Mouse (Mus musculus): ENCODE measurements around the gene Tspan8. TPM values are rescaled to one million over a fixed set of nuclear protein-coding genes. Genes with fewer than 3 reads are reported as not detected.

Gene Tspan8
- polyA plus RNA-seq, 1 experiment from 2014 or later: 4.3 TPM

- Histone ChIP-seq H3K4me2 (no peak overlapping the region), H3K4me3 (ENCODE audit: low read depth, low read length) (no peak overlapping the region), H3K9me3 (replicated peaks; ENCODE audit: control insufficient read depth, low read length) (no peaks in the 10 kb centered on the region), H3K36me3 (ENCODE audit: control insufficient read depth, insufficient read depth, low read length) (no peaks in the 10 kb centered on the region), H3K27me3 (ENCODE audit: control insufficient read depth, insufficient read depth, low read length) (no peaks in the 10 kb centered on the region), H3K4me1 (ENCODE audit: control insufficient read depth, insufficient read depth, low read length) (no peaks in the 10 kb centered on the region), H3K27ac (ENCODE audit: low read depth, low read length) (no peak overlapping the region), H3K9ac (ENCODE audit: low read depth, low read length) (no peak overlapping the region)
- no peak for ATAC-seq (replicated peaks; ENCODE audit: insufficient number of reproducible peaks, low FRiP score, low TSS enrichment)
- 58% methylated on average over 5 of the region's 5 CpGs for WGBS (ENCODE audit: insufficient replicate concordance)
These were observed 45.3 kb downstream of the Tspan8 start for GRCm38 (mm10) chr10:115861967-115862366.

GRCm38 (mm10) chr10:115882757-115883156 lies 66.1 kb downstream of the Tspan8 start:
- Histone ChIP-seq H3K4me1 (ENCODE audit: control insufficient read depth, insufficient read depth, low read length) (no peaks in the 10 kb centered on the region), H3K9me3 (replicated peaks; ENCODE audit: control insufficient read depth, low read length) (no peaks in the 10 kb centered on the region), H3K4me2 (no peak overlapping the region), H3K4me3 (ENCODE audit: low read depth, low read length) (no peak overlapping the region), H3K27ac (ENCODE audit: low read depth, low read length) (no peak overlapping the region), H3K9ac (ENCODE audit: low read depth, low read length) (no peak overlapping the region), H3K36me3 (ENCODE audit: control insufficient read depth, insufficient read depth, low read length) (no peaks in the 10 kb centered on the region), H3K27me3 (ENCODE audit: control insufficient read depth, insufficient read depth, low read length) (no peaks in the 10 kb centered on the region)
- no peak for ATAC-seq (replicated peaks; ENCODE audit: insufficient number of reproducible peaks, low FRiP score, low TSS enrichment)
- 76% methylated on average over 5 of the region's 5 CpGs for WGBS (ENCODE audit: insufficient replicate concordance)

DNA sequence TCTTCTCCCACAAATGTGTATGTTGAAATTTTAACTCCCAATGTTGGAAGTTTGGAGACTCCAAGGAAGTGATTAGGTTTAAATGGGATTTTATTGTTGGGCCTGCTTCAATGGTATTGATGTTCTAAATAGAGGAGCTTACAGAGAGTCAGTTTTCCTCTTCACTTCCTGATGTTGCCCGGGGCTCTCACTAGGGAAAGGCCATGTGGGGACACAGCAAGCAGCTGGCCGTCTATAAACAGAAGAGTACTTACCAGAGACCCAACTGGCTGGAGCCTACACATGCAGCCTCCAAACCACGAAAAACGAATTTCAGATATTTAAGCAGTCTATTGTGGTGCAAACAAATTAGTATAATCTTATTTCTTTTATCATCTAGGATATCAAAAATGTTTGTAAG lies 75.3 kb downstream of the Tspan8 start:
- Histone ChIP-seq H3K4me1 (ENCODE audit: control insufficient read depth, insufficient read depth, low read length) (no peaks in the 10 kb centered on the region), H3K9me3 (replicated peaks; ENCODE audit: control insufficient read depth, low read length) (no peaks in the 10 kb centered on the region), H3K36me3 (ENCODE audit: control insufficient read depth, insufficient read depth, low read length) (no peaks in the 10 kb centered on the region), H3K27ac (ENCODE audit: low read depth, low read length) (no peak overlapping the region), H3K9ac (ENCODE audit: low read depth, low read length) (no peak overlapping the region), H3K4me3 (ENCODE audit: low read depth, low read length) (no peak overlapping the region), H3K27me3 (ENCODE audit: control insufficient read depth, insufficient read depth, low read length) (no peaks in the 10 kb centered on the region), H3K4me2 (no peak overlapping the region)
- WGBS (ENCODE audit: insufficient replicate concordance): 59% methylated on average over 4 of the region's 4 CpGs
- ATAC-seq (replicated peaks; ENCODE audit: insufficient number of reproducible peaks, low FRiP score, low TSS enrichment): no peak

GRCm38 (mm10) chr10:115892973-115893372 lies 76.3 kb downstream of the Tspan8 start:
- no peaks in the 10 kb centered on the region for H3K27me3 ChIP-seq (ENCODE audit: control insufficient read depth, insufficient read depth, low read length)
- no peak overlapping the region for H3K4me3 ChIP-seq (ENCODE audit: low read depth, low read length)
- H3K36me3 ChIP-seq (ENCODE audit: control insufficient read depth, insufficient read depth, low read length): no peaks in the 10 kb centered on the region
- 57% methylated on average over 6 of the region's 6 CpGs for WGBS (ENCODE audit: insufficient replicate concordance)
- H3K4me1 ChIP-seq (ENCODE audit: control insufficient read depth, insufficient read depth, low read length): no peaks in the 10 kb centered on the region
- H3K9ac ChIP-seq (ENCODE audit: low read depth, low read length): no peak overlapping the region
- H3K4me2 ChIP-seq: no peak overlapping the region
- H3K9me3 ChIP-seq (replicated peaks; ENCODE audit: control insufficient read depth, low read length): no peaks in the 10 kb centered on the region
- ATAC-seq (replicated peaks; ENCODE audit: insufficient number of reproducible peaks, low FRiP score, low TSS enrichment): no peak
- H3K27ac ChIP-seq (ENCODE audit: low read depth, low read length): no peak overlapping the region

- H3K27ac ChIP-seq (ENCODE audit: low read depth, low read length): no peak overlapping the region
- no peaks in the 10 kb centered on the region for H3K36me3 ChIP-seq (ENCODE audit: control insufficient read depth, insufficient read depth, low read length)
- H3K9ac ChIP-seq (ENCODE audit: low read depth, low read length): no peak overlapping the region
- WGBS (ENCODE audit: insufficient replicate concordance): 43% methylated on average over 5 of the region's 5 CpGs
- H3K4me3 ChIP-seq (ENCODE audit: low read depth, low read length): no peak overlapping the region
- H3K4me2 ChIP-seq: no peak overlapping the region
- no peaks in the 10 kb centered on the region for H3K27me3 ChIP-seq (ENCODE audit: control insufficient read depth, insufficient read depth, low read length)
- no peak for ATAC-seq (replicated peaks; ENCODE audit: insufficient number of reproducible peaks, low FRiP score, low TSS enrichment)
- no peaks in the 10 kb centered on the region for H3K4me1 ChIP-seq (ENCODE audit: control insufficient read depth, insufficient read depth, low read length)
- no peaks in the 10 kb centered on the region for H3K9me3 ChIP-seq (replicated peaks; ENCODE audit: control insufficient read depth, low read length)
These were observed 77.4 kb downstream of the Tspan8 start for GRCm38 (mm10) chr10:115894045-115894444.

GRCm38 (mm10) chr10:115896764-115897163 lies 80.1 kb downstream of the Tspan8 start:
- Histone ChIP-seq H3K4me2 (no peak overlapping the region), H3K4me1 (ENCODE audit: control insufficient read depth, insufficient read depth, low read length) (no peaks in the 10 kb centered on the region), H3K9ac (ENCODE audit: low read depth, low read length) (no peak overlapping the region), H3K9me3 (replicated peaks; ENCODE audit: control insufficient read depth, low read length) (no peaks in the 10 kb centered on the region), H3K36me3 (ENCODE audit: control insufficient read depth, insufficient read depth, low read length) (no peaks in the 10 kb centered on the region), H3K27ac (ENCODE audit: low read depth, low read length) (no peak overlapping the region), H3K4me3 (ENCODE audit: low read depth, low read length) (no peak overlapping the region), H3K27me3 (ENCODE audit: control insufficient read depth, insufficient read depth, low read length) (no peaks in the 10 kb centered on the region)
- ATAC-seq (replicated peaks; ENCODE audit: insufficient number of reproducible peaks, low FRiP score, low TSS enrichment): no peak

GRCm38 (mm10) chr10:115897235-115897634 lies 80.6 kb downstream of the Tspan8 start:
- Histone ChIP-seq H3K4me2 (no peak overlapping the region), H3K9ac (ENCODE audit: low read depth, low read length) (no peak overlapping the region), H3K4me1 (ENCODE audit: control insufficient read depth, insufficient read depth, low read length) (no peaks in the 10 kb centered on the region), H3K27ac (ENCODE audit: low read depth, low read length) (no peak overlapping the region), H3K4me3 (ENCODE audit: low read depth, low read length) (no peak overlapping the region), H3K36me3 (ENCODE audit: control insufficient read depth, insufficient read depth, low read length) (no peaks in the 10 kb centered on the region), H3K27me3 (ENCODE audit: control insufficient read depth, insufficient read depth, low read length) (no peaks in the 10 kb centered on the region), H3K9me3 (replicated peaks; ENCODE audit: control insufficient read depth, low read length) (no peaks in the 10 kb centered on the region)
- no peak for ATAC-seq (replicated peaks; ENCODE audit: insufficient number of reproducible peaks, low FRiP score, low TSS enrichment)
- 73% methylated on average over 7 of the region's 7 CpGs for WGBS (ENCODE audit: insufficient replicate concordance)

Other genes with a start within 250 kb of the Tspan8 start
- not detected in 2 replicates for gene A930009A15Rik, start 246.8 kb upstream of the Tspan8 start, polyA plus RNA-seq (2014; fragmentation: Nextera tagmentation; extraction: Ambion mirVana)
- 0.62 and 0.66 TPM in 2 replicates for gene Lgr5, start 229.1 kb upstream of the Tspan8 start, polyA plus RNA-seq (2014; fragmentation: Nextera tagmentation; extraction: Ambion mirVana)
- gene Ptprr, start 201.4 kb downstream of the Tspan8 start, polyA plus RNA-seq (2014; fragmentation: Nextera tagmentation; extraction: Ambion mirVana): 0.59 and 0.63 TPM in 2 replicates

All from heart, embryonic 11.5 days (tissue).